Mouse (Mus musculus) left cerebral cortex, adult 8-10 months (tissue): ENCODE measurements around the gene Il4i1. TPM values are rescaled to one million over a fixed set of nuclear protein-coding genes. Genes with fewer than 3 reads are reported as not detected.

Source experiments
- DNase-seq, 2 experiments: peaks; one replicate each; pipeline ENCODE4 v3.0.0; 2022; ENCODE audit warnings: low spot score in 2 of 2
- total RNA-seq, 4 experiments: library from RNA; stranded (reverse); gene quantifications; 2 replicates each; pipeline ENCODE4 v1.2.4; 2022

Gene Il4i1
- total RNA-seq, 4 experiments from 2014 or later = 2.1 to 8.4 (median 5.8) TPM

DNA sequence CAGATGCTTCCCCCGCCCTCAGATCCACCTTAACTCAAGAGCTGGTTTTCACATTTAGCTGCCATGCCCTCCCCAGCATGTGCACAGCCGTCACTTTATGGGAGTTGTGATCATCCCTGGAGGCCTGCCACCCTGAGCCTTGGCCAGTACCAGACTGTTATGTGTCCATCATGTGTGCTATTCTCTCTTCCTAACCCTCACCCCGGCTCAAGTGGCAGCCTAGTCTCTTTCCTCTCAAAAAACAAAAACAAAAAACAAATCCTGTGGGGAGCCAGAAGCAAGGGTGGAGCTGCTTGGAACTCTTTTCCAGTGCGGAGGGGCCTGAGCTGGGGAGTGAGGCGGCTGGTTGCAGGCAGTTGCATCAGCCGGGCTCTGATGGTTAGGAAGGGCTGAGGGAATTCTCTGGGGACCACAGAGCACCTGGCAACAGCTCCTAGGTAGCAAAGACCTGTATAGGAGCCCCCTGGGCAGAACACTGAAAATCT, 2.6 kb downstream of the Il4i1 start:
- DNase-seq = peak in 1 of 2 experiments; percentile 15

DNA sequence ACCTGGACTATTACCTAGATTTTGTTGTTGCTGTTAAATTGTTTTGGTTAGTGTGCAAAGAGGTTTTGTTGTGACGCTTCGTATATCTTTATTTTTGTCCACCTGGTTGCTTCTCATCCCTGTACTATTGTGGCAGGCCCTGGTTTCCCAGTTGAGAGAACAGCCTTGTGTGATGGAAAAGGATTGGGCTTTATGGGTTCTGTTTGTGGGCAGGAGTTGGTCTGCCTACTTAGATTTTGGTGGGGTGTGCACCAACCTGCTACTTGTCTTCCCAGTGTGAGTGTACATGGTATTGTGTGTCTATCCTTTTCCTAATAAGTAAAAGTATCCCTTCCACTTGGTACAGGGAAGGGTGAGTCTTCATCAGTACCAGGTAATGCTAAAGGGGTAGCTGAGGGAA, 3.2 kb downstream of the Il4i1 start:
- DNase-seq = no peak

DNA sequence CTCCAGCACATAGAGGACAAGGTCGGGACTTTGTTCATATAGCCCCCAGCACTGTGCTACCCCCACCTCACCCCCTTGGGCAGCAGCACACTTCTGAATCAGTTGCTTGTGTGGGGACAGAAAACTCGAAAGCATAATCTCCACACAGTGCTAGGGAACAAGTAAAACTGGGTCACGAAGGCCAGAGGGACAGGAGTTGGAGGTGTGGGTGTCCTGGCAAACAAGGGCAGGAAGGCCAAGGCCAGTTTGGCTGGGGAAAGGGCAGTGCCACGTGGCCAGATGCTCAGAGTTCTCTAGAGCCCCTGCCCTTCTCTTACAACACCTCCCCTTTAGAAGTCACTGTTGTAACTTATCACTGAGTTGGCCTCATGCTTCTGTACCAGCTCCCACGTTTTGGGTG, 3.7 kb downstream of the Il4i1 start:
- peak in 1 of 2 experiments; percentile 3 for DNase-seq

DNA sequence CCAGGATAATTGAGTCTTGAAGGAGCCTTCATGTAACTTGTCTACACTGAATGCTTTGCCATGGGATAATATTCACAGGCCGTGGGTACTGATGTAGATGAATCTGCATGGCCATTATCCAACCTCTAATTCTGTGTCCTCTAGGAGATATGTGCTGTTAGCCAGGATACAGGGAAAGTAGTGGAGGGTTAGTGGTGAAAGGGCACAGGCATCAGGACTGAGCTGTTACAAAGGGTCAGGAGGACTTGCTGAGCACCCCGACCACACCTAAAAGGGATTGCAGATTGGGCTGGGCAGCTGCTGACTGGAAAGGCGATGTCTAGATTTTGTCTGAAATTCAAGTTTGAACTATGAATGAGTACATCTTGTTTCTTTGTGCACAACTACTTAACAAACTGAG, 4.3 kb downstream of the Il4i1 start:
- DNase-seq = no peak

DNA sequence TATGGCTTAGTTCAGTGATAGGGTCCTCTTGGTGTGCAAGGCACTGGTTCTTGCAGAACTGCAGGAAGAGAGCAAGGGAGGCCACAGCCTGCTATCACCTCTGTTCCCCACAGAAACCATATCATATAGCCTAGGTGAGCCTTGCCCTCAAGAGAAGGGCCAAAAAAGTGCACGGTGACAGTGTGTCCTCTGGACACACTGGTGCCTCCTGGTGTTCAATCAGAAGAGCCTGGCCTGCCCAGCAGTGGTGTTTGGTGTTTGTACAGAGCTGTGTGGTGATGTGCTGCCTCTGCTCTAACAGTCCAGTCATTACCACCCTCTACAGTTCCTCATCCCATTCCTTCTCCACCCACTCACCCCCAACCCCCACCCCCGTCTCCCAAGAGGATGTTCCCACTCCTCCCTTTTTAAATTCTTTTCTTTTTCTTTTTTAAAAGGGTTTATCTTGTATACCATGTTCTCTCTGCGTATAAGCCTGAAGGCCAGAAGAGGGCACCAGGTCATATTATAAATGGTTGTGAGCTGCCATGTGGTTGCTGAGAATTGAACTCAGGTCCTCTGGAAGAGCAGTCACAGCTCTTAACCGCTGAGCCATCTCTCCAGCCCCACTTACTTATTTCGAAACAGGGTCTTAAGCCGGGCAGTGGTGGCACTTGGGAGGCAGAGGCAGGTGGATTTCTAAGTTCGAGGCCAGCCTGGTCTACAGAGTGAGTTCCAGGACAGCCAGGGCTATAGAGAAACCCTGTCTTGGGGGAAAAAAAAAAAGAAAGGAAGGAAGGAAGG, 5.7 kb downstream of the Il4i1 start:
- DNase-seq = peak in 1 of 2 experiments; percentile 4

DNA sequence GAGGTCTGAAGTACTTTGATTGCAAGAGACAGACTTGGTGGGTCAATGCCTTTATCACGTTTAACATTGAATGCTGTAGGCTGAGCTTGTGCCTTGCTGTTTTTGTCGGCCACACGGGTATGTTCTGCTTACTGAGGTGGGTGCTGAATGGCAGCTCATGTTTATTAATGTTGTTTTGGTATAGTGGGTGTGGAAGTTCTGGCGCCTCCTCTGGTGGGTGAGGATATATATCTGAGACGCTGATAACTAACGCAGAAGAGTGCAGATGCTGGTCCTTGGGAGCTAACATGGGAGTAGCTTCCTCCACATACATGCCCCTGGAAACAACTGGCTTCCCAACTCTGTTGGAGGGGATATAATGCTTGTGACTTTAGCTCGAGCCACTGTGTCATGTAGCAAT, 7.2 kb downstream of the Il4i1 start:
- DNase-seq = no peak

DNA sequence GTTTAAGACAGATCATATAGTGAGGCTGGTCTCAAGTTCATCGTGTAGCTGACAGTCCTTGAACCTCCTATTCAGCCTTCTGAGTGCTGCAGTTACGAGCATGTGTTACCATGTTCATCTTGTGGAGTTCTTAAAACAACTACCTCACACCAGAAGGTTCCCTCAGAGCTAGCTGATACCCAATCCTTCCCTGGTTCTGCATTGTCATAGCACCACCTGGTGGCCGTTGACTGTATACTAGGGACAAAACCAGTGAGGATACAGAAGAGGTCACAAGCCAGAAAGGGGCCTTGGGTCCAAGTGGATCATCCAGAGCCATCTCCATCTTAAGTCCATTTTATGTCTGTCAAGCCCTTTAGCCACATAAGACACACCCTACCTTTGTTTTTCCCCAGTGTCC, 8.7 kb downstream of the Il4i1 start:
- peak in 1 of 2 experiments; percentile 53 for DNase-seq

DNA sequence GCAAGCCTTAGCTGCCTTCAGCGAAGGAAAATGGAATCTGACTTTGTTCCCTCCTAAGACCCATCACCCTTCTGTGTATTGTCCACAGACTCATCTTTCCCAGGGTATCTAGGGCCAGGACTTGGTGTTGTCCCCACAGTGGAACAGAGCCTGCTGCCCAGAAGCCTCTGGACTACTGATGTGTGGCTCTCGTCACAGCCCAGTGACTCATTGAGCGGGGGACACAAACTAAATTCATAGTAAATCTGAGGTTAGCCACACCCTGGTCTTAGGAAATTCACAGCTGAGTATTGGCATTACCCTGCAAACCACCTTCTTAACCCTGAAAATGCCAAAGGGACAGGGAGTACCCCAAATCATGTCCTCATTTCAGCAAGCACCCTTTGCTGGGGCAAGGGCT, 10.6 kb downstream of the Il4i1 start:
- DNase-seq = no peak

DNA sequence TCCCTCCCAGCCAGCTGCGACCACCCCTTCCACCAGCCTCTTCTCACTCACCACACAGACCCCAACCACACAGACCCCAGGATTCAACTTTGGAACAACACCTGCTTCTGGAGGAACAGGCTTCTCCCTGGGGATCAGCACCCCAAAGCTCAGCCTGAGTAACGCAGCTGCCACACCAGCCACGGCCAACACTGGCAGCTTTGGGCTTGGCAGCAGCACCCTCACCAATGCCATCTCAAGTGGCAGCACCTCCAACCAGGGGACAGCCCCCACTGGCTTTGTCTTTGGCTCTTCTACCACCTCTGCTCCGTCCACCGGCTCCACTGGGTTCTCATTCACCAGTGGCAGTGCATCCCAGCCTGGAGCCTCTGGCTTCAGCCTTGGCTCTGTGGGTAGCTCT, 12.5 kb downstream of the Il4i1 start:
- DNase-seq = no peak

DNA sequence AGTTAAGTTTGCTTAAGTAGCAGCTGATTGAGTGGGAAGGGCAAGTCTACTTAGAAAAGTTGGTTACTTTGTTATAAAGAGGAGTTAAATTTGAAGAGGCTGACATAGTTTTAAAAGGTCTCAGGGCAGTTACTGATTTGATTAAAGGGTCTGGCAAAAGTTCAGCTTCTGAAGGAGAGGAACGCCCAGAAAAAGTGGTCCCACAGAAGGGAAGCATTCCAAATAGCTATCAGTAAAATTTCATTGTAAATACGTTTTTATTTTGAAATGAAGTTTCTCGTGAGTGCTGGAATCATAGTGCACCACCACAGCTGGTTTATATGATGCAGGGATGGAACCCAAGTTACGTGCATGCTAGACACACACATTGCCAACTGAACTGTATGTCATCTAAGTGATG, 16.6 kb downstream of the Il4i1 start:
- DNase-seq = no peak

DNA sequence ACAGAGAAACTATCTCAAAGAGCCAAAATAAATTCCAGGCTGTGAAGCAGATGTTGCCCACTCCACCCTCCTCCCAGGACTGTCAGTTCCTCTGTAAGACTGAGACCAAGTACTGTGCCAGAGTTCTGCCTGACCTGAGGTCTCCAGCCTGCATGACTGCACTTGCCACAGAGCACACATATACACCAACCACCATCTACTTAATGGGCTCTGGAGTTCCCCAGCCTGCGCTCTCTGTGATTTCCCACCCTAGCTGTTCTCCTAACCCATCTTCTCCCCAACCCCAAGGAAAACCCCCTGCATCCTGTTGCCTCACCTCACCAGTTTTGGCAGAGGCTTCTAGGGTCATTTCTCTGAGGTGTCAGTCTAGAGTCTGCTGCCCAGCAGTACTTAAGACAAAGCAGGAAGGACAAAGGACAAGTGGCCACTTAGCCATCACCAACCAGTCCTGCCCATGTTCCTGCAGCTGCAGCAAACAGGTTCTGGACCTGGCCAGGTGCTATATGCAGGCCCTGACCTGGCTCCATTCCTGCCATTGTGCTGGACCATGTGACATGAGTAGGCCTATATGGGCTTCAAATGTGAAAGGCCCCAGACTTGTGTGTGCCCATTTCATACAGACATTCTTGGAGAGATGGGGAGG, 19.3 kb downstream of the Il4i1 start:
- no peak for DNase-seq

DNA sequence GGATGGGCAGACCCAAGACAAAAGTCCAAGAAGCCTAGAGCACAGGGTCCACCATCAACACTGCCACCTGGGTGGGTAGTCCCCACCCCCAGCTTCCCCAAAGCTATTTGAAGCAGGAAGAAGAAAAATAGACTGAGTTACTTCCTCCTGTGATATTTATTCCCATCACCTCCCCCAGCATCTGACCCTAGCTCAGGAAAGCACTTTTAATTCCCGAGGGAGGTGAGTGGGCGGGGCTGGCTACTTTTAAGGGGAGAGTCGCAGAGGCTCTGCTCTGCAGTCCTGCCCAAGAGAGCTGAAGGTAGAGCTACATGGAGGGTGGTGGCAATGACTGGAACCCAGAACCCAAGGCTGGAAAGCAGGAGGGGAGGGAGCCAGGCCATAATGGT, 19.8 kb downstream of the Il4i1 start:
- no peak for DNase-seq

DNA sequence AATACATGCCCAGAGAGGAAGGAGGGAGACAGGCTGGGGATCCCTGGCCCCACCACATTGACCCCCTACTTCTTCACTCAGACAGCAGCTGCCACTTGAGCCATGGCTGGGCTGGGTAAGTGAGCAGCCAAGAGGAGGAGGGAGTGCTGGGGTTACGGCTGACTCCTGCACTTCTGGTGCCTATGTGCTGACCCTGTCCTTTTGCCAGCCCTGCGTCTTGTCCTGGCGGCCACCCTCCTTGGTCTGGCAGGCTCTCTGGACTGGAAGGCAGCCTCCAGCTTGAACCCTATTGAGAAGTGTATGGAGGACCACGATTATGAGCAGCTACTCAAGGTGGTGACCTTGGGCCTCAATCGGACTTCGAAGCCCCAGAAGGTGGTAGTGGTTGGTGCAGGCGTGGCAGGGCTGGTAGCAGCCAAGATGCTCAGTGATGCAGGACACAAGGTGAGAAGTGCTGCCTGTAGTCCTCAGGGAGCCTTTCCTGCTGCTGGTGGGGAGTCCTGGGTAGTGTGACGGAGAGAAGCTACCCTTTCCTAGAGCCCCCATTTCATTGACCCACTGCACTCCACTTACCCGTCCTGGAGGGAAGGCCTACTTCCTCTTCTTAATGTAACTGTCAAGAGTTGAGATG, 20.4 kb downstream of the Il4i1 start:
- no peak for DNase-seq

DNA sequence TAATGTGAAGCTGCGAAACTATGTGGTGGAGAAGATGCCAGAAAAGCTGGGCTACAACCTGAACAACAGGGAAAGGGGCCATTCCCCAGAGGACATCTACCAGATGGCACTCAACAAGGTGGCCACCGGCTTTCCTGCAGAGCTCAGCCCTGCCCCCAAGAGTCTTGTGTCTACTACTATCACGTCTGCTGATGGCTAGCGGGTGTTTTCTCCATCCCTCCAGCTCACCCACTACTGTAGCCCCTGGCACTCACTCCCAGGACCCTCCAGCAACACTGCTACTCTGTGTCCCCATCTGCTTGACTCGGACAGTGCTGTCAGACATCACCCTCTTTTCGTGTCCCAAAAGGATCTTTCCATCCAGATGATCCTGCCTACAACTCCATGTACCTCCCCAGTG, 21.9 kb downstream of the Il4i1 start:
- no peak for DNase-seq

DNA sequence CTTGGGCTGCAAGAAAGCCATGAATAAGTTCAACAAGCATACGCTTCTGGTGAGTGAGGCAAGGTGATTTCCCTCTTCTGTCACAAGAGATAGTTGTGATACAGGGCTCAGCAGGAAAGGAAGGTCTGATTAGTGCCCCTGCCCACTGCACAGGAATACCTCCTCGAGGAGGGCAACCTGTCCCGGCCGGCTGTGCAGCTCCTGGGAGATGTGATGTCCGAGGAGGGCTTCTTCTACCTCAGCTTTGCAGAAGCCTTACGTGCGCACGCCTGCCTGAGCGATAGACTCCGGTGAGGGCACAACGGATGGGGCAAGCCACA, 22.9 kb downstream of the Il4i1 start:
- no peak for DNase-seq

DNA sequence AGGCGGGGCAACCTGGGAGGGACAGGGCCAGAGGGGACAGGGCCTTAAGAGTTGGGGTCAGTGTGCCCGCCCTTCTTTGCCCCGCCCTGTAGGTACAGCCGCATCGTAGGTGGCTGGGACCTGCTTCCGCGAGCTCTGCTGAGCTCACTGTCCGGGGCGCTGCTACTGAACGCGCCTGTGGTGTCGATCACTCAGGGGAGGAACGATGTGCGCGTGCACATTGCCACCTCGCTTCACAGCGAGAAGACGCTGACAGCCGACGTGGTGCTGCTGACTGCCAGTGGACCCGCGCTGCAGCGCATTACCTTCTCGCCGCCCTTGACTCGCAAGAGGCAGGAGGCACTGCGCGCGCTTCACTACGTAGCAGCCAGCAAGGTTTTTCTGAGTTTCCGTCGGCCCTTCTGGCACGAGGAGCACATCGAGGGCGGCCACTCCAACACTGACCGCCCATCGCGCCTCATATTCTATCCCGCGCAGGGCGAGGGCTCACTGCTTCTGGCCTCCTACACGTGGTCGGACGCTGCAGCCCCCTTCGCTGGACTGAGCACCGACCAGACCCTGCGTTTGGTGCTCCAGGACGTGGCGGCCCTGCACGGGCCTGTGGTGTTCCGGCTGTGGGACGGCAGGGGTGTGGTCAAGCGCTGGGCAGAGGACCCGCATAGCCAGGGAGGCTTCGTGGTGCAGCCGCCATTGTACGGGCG, 23.5 kb downstream of the Il4i1 start:
- DNase-seq = peak in 1 of 2 experiments; percentile 52

DNA sequence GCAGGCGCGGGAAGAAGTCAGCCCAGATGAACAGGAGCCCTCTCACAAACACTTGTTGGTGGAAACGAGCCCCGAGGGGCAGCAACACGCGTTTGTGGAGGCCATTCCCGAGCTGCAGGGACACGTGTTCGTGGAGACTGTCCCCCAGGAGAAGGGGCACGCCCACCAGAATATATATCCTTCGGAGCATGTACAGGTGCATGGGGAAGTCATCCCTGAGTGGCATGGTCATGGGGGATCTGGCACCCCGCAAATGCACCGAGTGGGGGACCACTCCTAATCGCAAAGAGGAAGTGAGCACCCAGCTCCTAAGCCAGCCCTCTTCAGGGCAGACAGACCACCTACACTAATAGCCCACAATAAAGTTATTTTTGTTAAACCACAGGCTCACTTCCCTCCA, 24.2 kb downstream of the Il4i1 start:
- no peak for DNase-seq

DNA sequence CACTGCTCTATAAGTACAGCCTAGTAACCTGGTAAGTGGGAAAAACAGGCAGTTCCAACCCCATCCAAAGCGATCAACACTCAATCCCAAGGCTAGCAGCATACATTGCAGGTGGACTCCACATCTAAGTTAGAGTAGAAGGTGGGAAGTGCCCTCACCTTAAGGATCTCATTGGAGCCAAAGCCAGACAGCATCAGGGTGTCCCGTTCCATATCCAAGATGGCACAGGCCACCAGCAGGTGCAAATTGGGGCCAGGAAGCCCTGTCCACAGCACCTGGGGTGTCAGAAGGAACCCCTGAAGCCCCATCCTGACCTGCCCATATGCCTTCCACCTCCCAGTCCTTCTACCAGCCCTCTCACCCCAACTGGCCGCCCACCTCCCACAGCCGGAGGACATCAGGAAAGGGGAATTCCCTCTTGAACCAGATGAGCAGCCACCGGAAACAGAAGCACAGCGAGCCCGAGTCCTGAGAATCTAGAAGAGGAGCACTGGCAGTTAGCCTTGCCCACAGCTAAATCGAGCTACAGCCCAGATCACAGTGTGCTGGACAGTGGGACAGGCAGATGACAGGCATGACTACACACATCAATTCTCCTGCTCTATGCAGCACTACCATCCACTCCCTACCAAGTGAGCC, 25.8 kb downstream of the Il4i1 start:
- no peak for DNase-seq

DNA sequence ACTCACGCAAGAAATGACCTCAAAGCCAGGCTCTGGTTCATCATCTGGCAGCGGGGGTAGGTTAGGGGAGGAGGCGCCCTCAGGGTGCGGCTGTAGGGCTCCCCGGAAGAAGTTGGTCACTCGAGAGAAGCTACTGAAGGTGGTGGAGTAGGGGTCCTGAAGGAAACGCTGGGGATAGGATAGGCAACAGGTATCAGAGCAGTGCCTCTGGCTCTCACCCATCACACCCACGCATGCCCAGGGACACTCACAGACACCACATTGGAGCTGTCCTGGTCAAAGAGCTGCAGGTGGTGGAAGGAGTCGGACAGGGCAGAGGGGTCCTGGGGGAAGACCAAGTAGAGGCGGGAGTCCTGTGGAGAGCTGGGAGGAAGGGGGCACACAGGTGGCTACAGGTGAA, 28.8 kb downstream of the Il4i1 start:
- DNase-seq = no peak

DNA sequence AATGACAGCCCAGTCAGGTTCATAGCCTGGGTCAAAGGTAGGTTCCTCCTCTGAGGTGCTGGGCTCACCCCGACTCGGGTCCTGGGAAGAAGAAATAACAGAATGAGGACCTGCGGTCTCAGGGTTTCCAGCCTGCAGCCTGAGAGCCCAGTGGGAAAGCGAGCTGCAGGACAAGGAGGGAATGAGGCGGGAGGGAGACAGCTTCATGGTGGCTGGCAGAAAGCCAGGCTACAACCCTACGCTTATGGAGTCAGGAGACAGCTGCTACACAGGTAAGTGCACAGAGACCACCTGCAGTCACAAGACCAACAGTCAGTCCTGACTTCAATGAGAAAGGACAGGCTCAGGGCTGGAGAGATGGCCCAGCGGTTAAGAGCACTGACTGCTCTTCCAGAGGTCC, 30.6 kb downstream of the Il4i1 start:
- DNase-seq = peak in 1 of 2 experiments; percentile 50

DNA sequence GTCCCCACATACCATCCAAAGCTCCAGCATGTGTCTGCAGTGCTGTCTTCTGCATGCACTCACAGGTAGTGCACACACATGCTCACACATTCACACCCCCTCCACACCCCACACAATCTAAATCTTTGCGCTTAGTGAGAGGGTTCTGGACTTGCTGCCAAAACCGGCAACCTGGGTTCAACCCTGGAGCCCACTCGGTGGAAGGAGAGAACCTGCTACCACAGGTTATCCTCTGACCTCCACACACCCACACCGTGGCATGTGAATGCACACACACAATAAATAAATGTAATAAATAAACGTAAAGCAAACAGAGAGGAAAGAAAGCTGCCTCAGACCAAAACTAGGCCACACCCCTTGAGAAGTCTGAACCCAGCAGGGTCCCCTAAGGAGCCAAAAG, 31.6 kb downstream of the Il4i1 start:
- DNase-seq = no peak
